Mouse (Mus musculus) limb, embryonic 14.5 days (tissue): ENCODE measurements around the gene Gad2. TPM values are rescaled to one million over a fixed set of nuclear protein-coding genes. Genes with fewer than 3 reads are reported as not detected.

Source experiments
- ATAC-seq: fragments of 200-750 bp; cut with Nextera tagmentation; 2 replicates; pipeline ENCODE4 v1.8.0; 2017; ENCODE audit warnings: low read depth, moderate number of reproducible peaks, moderate TSS enrichment; ENCODE audit not compliant: low FRiP score
- DNase-seq: peaks from one replicate; pipeline ENCODE4 v3.0.0-alpha.2; 2015; ENCODE audit warnings: low spot score
- H3K27ac ChIP-seq: fragments of 300-500 bp; sonication (generic); replicated peaks from 2 replicates; pipeline ENCODE4 v1.5.1; 2014; ENCODE audit warnings: low read depth, mild to moderate bottlenecking, low read length, moderate library complexity, mixed read lengths
- H3K27me3 ChIP-seq: fragments of 300-500 bp; sonication (generic); 2 replicates; pipeline ENCODE4 v1.6.1; 2014; ENCODE audit warnings: low read length, mixed read lengths; ENCODE audit not compliant: control insufficient read depth, insufficient read depth
- H3K36me3 ChIP-seq: fragments of 300-500 bp; sonication (generic); 2 replicates; pipeline ENCODE4 v1.6.1; 2014; ENCODE audit warnings: mild to moderate bottlenecking, low read length, moderate library complexity, mixed read lengths; ENCODE audit not compliant: control insufficient read depth, insufficient read depth
- H3K4me1 ChIP-seq: fragments of 300-500 bp; sonication (generic); 2 replicates; pipeline ENCODE4 v1.6.1; 2014; ENCODE audit warnings: antibody characterized with exemption, low read length, mixed read lengths; ENCODE audit not compliant: control insufficient read depth, insufficient read depth
- H3K4me2 ChIP-seq: fragments of 300-500 bp; sonication (generic); replicated peaks from 2 replicates; pipeline ENCODE4 v1.6.1; 2014; ENCODE audit warnings: low read depth, mild to moderate bottlenecking, low read length, moderate library complexity; ENCODE audit not compliant: severe bottlenecking
- H3K4me3 ChIP-seq: fragments of 300-500 bp; sonication (generic); replicated peaks from 2 replicates; pipeline ENCODE4 v1.5.1; 2014; ENCODE audit warnings: low read length
- H3K9ac ChIP-seq: fragments of 300-500 bp; sonication (generic); 2 replicates; pipeline ENCODE4 v1.6.1; 2014; ENCODE audit warnings: mild to moderate bottlenecking, low read depth, low read length, moderate library complexity; ENCODE audit not compliant: severe bottlenecking
- H3K9me3 ChIP-seq: fragments of 300-500 bp; sonication (generic); 2 replicates; pipeline ENCODE4 v1.6.1; 2016; ENCODE audit warnings: low read length; ENCODE audit not compliant: control insufficient read depth
- POLR2A ChIP-seq: fragments of 200-500 bp; IDR thresholded peaks from 2 replicates; pipeline ENCODE4 v1.8.0; 2012; ENCODE audit warnings: inconsistent platforms, mild to moderate bottlenecking, moderate library complexity, borderline replicate concordance; ENCODE audit not compliant: insufficient read depth, insufficient read length; ENCODE audit errors: extremely low read depth
- WGBS: fragments of 180-500 bp; shearing (Covaris S2); extraction: QIAGEN DNeasy Blood & Tissue Kit; methylation state at CpG from one replicate; pipeline ENCODE4 v1.1.7; 2014; 5-methylcytosine and 5-hydroxymethylcytosine counted together
- polyA plus RNA-seq, 2 experiments: library from polyadenylated mRNA; depleted of rRNA in 1 of 2; stranded (reverse) in 1 of 2; unstranded in 1 of 2; fragments of >200 nt; fragmentation: Nextera tagmentation in 1 of 2; extraction: Ambion mirVana in 1 of 2; gene quantifications; 2 replicates each; pipeline versions ENCODE4 v1.2.1 to v1.2.3; 2012 to 2014

The Gad2 gene
- polyA plus RNA-seq, 2 experiments, result 0.08 to 0.38 TPM

GRCm38 (mm10) chr2:22627819-22628432 lies 5.9 kb downstream of the Gad2 start:
- H3K4me2 ChIP-seq, result no peak overlapping the region
- no peak for ATAC-seq
- H3K27me3 ChIP-seq, result peaks cover 59% of the 10 kb centered on the region
- no peak for DNase-seq
- H3K9me3 ChIP-seq, result no peaks in the 10 kb centered on the region
- no peak for TF ChIP-seq POLR2A
- no peaks in the 10 kb centered on the region for H3K36me3 ChIP-seq
- no peak overlapping the region for H3K9ac ChIP-seq
- no peak overlapping the region for H3K4me3 ChIP-seq
- H3K27ac ChIP-seq, result no peak overlapping the region
- WGBS, result 30% methylated on average over 5 of the region's 5 CpGs
- H3K4me1 ChIP-seq, result peaks cover 7% of the 10 kb centered on the region

GRCm38 (mm10) chr2:22634766-22635165 lies 12.8 kb downstream of the Gad2 start:
- no peak for TF ChIP-seq POLR2A
- ATAC-seq, result no peak
- H3K4me2 ChIP-seq, result no peak overlapping the region
- H3K27me3 ChIP-seq, result peaks cover 8% of the 10 kb centered on the region; the same call in 1 of the 2 replicates
- no peak for DNase-seq
- no peak overlapping the region for H3K4me3 ChIP-seq
- 36% methylated on average over 8 of the region's 8 CpGs for whole genome bisulfite sequencing
- no peak overlapping the region for H3K9ac ChIP-seq
- H3K9me3 ChIP-seq, result no peaks in the 10 kb centered on the region
- no peak overlapping the region for H3K27ac ChIP-seq
- H3K36me3 ChIP-seq, result no peaks in the 10 kb centered on the region
- H3K4me1 ChIP-seq, result no peaks in the 10 kb centered on the region

GRCm38 (mm10) chr2:22646134-22646533 lies 24.1 kb downstream of the Gad2 start:
- H3K36me3 ChIP-seq, result no peaks in the 10 kb centered on the region
- H3K27me3 ChIP-seq, result no peaks in the 10 kb centered on the region
- no peak overlapping the region for H3K27ac ChIP-seq
- no peak overlapping the region for H3K9ac ChIP-seq
- no peak for ATAC-seq
- peaks cover 5% of the 10 kb centered on the region; the same call in 1 of the 2 replicates for H3K4me1 ChIP-seq
- no peak overlapping the region for H3K4me2 ChIP-seq
- no peak for TF ChIP-seq POLR2A
- H3K4me3 ChIP-seq, result no peak overlapping the region
- no peaks in the 10 kb centered on the region for H3K9me3 ChIP-seq
- no peak for DNase-seq
- 69% methylated on average over 1 of the region's 1 CpGs for WGBS

- Histone ChIP-seq H3K4me2 (no peak overlapping the region), H3K4me1 (peaks cover 5% of the 10 kb centered on the region; the same call in 1 of the 2 replicates), H3K27ac (0 out of 2 replicates have a peak overlapping the region, but pooled peaks have one; percentile 28), H3K36me3 (no peaks in the 10 kb centered on the region), H3K4me3 (no peak overlapping the region), H3K27me3 (no peaks in the 10 kb centered on the region), H3K9me3 (no peaks in the 10 kb centered on the region), H3K9ac (no peak overlapping the region)
- 22% methylated on average over 1 of the region's 1 CpGs for WGBS
- DNase-seq, result peak; percentile 65
- peak; percentile 57; the same call in 1 of the 2 replicates for ATAC-seq
- no peak for TF ChIP-seq POLR2A
Measured at GRCm38 (mm10) chr2:22648394-22648793, 26.4 kb downstream of the Gad2 start.

- DNase-seq, result no peak
- H3K4me3 ChIP-seq, result no peak overlapping the region
- no peak overlapping the region for H3K27ac ChIP-seq
- no peak for ATAC-seq
- no peak for TF ChIP-seq POLR2A
- no peak overlapping the region for H3K4me2 ChIP-seq
- peaks cover 5% of the 10 kb centered on the region; the same call in 1 of the 2 replicates for H3K4me1 ChIP-seq
- no peaks in the 10 kb centered on the region for H3K36me3 ChIP-seq
- no peaks in the 10 kb centered on the region for H3K9me3 ChIP-seq
- no peak overlapping the region for H3K9ac ChIP-seq
- 82% methylated on average over 4 of the region's 4 CpGs for WGBS
- H3K27me3 ChIP-seq, result no peaks in the 10 kb centered on the region
Measured at GRCm38 (mm10) chr2:22651826-22652225, 29.8 kb downstream of the Gad2 start.

- H3K9me3 ChIP-seq, result no peaks in the 10 kb centered on the region
- no peak overlapping the region for H3K4me3 ChIP-seq
- TF ChIP-seq POLR2A, result no peak
- H3K9ac ChIP-seq, result no peak overlapping the region
- WGBS, result 78% methylated on average over 1 of the region's 1 CpGs
- H3K36me3 ChIP-seq, result no peaks in the 10 kb centered on the region
- H3K27ac ChIP-seq, result no peak overlapping the region
- ATAC-seq (no peak), DNase-seq (no peak)
- no peaks in the 10 kb centered on the region for H3K27me3 ChIP-seq
- H3K4me1 ChIP-seq, result no peaks in the 10 kb centered on the region
- no peak overlapping the region for H3K4me2 ChIP-seq
Measured at GRCm38 (mm10) chr2:22663731-22664130, 41.7 kb downstream of the Gad2 start.
